Mouse (Mus musculus) monocyte, adult 59 days (primary cell): ENCODE results near the gene Olfr657. TPM values are rescaled to one million over a fixed set of nuclear protein-coding genes. Genes with fewer than 3 reads are reported as not detected.

Source experiments
- total RNA-seq, 2 experiments: library from RNA; stranded (reverse); gene quantifications; one replicate each; pipeline ENCODE4 v1.2.4; 2023

Gene Olfr657
- total RNA-seq = not detected

GRCm38 (mm10) chr7:104624494-104624893 lies at the start of gene Olfr657:
Gene Olfr657, plus strand, starts transcription at chr7:104624794.

GRCm38 (mm10) chr7:104577014-104577413 lies 47.6 kb upstream of the Olfr657 start, which contains the start of gene Olfr653:
Gene Olfr653, plus strand, starts transcription at chr7:104577314.

GRCm38 (mm10) chr7:104586725-104587124 lies 37.9 kb upstream of the Olfr657 start, which contains the start of gene Olfr654:
Gene Olfr654, plus strand, starts transcription at chr7:104587025.

GRCm38 (mm10) chr7:104601679-104602078 lies 22.9 kb upstream of the Olfr657 start, which contains the start of gene Olfr655:
Gene Olfr655, minus strand, starts transcription at chr7:104601779.

GRCm38 (mm10) chr7:104613655-104614054 lies 10.9 kb upstream of the Olfr657 start, which contains the start of gene Olfr656:
Gene Olfr656, plus strand, starts transcription at chr7:104613955.

GRCm38 (mm10) chr7:104646841-104647482 lies 22.4 kb downstream of the Olfr657 start, which contains the start of gene Olfr658:
Gene Olfr658, minus strand, starts transcription at chr7:104647305.

GRCm38 (mm10) chr7:104666453-104666852 lies 41.9 kb downstream of the Olfr657 start, which contains the start of gene Olfr659:
Gene Olfr659, plus strand, starts transcription at chr7:104666753.

GRCm38 (mm10) chr7:104686201-104686600 lies 61.6 kb downstream of the Olfr657 start, which contains the start of gene Olfr661:
Gene Olfr661, plus strand, starts transcription at chr7:104686501.

Other genes starting within 250 kb of the Olfr657 start
- 1 to 10 TPM; 4.3 to 7.5 TPM for gene Trim30c, start 224.0 kb upstream of the Olfr657 start, total RNA-seq
- gene Trim30a, start 159.6 kb upstream of the Olfr657 start, total RNA-seq = 10 to 100 TPM; 71.1 to 87.8 TPM
- gene Trim30d, start 116.9 kb upstream of the Olfr657 start, total RNA-seq = 10 to 100 TPM; 23.5 to 33.3 TPM
- gene Olfr651, start 74.7 kb upstream of the Olfr657 start, total RNA-seq = not detected
- gene Olfr652, start 63.9 kb upstream of the Olfr657 start, total RNA-seq = not detected
- not detected for gene Olfr653, start 47.5 kb upstream of the Olfr657 start, total RNA-seq
- not detected for gene Olfr654, start 37.8 kb upstream of the Olfr657 start, total RNA-seq
- not detected for gene Olfr655, start 23.0 kb upstream of the Olfr657 start, total RNA-seq
- gene Olfr656, start 10.8 kb upstream of the Olfr657 start, total RNA-seq = not detected
- gene Olfr658, start 22.5 kb downstream of the Olfr657 start, total RNA-seq = not detected
- gene Olfr659, start 42.0 kb downstream of the Olfr657 start, total RNA-seq = not detected
- not detected for gene Olfr661, start 61.7 kb downstream of the Olfr657 start, total RNA-seq
- gene Usp17le, start 152.7 kb downstream of the Olfr657 start, total RNA-seq = not detected
- not detected for gene Usp17lb, start 217.8 kb downstream of the Olfr657 start, total RNA-seq
- not detected for gene Usp17la, start 232.2 kb downstream of the Olfr657 start, total RNA-seq